Mouse (Mus musculus) embryonic facial prominence, embryonic 11.5 days (tissue): ENCODE results near the gene Osbpl9. TPM values are rescaled to one million over a fixed set of nuclear protein-coding genes. Genes with fewer than 3 reads are reported as not detected.

Experiments
- ATAC-seq: fragments of 200-750 bp; cut with Nextera tagmentation; replicated peaks from 2 replicates; pipeline ENCODE4 v1.8.0; 2017; ENCODE audit warnings: low read depth; ENCODE audit not compliant: insufficient number of reproducible peaks, low FRiP score, low TSS enrichment
- DNase-seq: peaks from one replicate; pipeline ENCODE4 v3.0.0-alpha.2; 2015; ENCODE audit warnings: low spot score
- H3K27ac ChIP-seq: fragments of 300-500 bp; sonication (generic); replicated peaks from 2 replicates; pipeline ENCODE4 v1.5.1; 2014; ENCODE audit warnings: mild to moderate bottlenecking, low read depth, low read length, control low read depth
- H3K27me3 ChIP-seq: fragments of 300-500 bp; sonication (generic); 2 replicates; pipeline ENCODE4 v1.6.1; 2014; ENCODE audit warnings: mild to moderate bottlenecking, low read length, moderate library complexity, mixed read lengths; ENCODE audit not compliant: control insufficient read depth, insufficient read depth
- H3K36me3 ChIP-seq: fragments of 300-500 bp; sonication (generic); replicated peaks from 2 replicates; pipeline ENCODE4 v1.6.1; 2014; ENCODE audit warnings: low read depth, mild to moderate bottlenecking, low read length, moderate library complexity, mixed read lengths; ENCODE audit not compliant: control insufficient read depth, insufficient read depth
- H3K4me1 ChIP-seq: fragments of 300-500 bp; sonication (generic); 2 replicates; pipeline ENCODE4 v1.6.1; 2014; ENCODE audit warnings: low read length, mixed read lengths; ENCODE audit not compliant: control insufficient read depth, insufficient read depth
- H3K4me2 ChIP-seq: fragments of 300-500 bp; sonication (generic); 2 replicates; pipeline ENCODE4 v1.6.1; 2014; ENCODE audit warnings: low read depth, mild to moderate bottlenecking, control low read depth, low read length, moderate library complexity
- H3K4me3 ChIP-seq: fragments of 300-500 bp; sonication (generic); 2 replicates; pipeline ENCODE4 v1.5.1; 2014; ENCODE audit warnings: low read depth, low read length, control low read depth
- H3K9ac ChIP-seq: fragments of 300-500 bp; sonication (generic); replicated peaks from 2 replicates; pipeline ENCODE4 v1.6.1; 2014; ENCODE audit warnings: mild to moderate bottlenecking, control low read depth, low read length
- H3K9me3 ChIP-seq: fragments of 300-500 bp; sonication (generic); replicated peaks from 2 replicates; pipeline ENCODE4 v1.6.1; 2016; ENCODE audit warnings: mild to moderate bottlenecking, low read length, inconsistent platforms, mixed read lengths; ENCODE audit not compliant: control insufficient read depth
- WGBS: fragments of 180-500 bp; shearing (Covaris S2); extraction: QIAGEN DNeasy Blood & Tissue Kit; methylation state at CpG from one replicate; pipeline ENCODE4 v1.1.7; 2014; 5-methylcytosine and 5-hydroxymethylcytosine counted together
- polyA plus RNA-seq: library from polyadenylated mRNA; unstranded; fragments of >200 nt; fragmentation: Nextera tagmentation; extraction: Ambion mirVana; gene quantifications from 2 replicates; pipeline ENCODE4 v1.2.1, GENCODE M21; 2014

Osbpl9 gene
- polyA plus RNA-seq, 1 experiment from 2014 or later: 81.0 TPM

- no peak for ATAC-seq
- no peaks in the 10 kb centered on the region for H3K4me1 ChIP-seq
Observed at GRCm38 (mm10) chr4:109122830-109123555, 79.1 kb downstream of the Osbpl9 start.

GRCm38 (mm10) chr4:109120735-109121134 lies 81.3 kb downstream of the Osbpl9 start:
- Histone ChIP-seq H3K4me3 (no peak overlapping the region), H3K4me1 (no peaks in the 10 kb centered on the region), H3K4me2 (no peak overlapping the region), H3K27me3 (no peaks in the 10 kb centered on the region), H3K9me3 (no peaks in the 10 kb centered on the region), H3K27ac (no peak overlapping the region), H3K36me3 (no peaks in the 10 kb centered on the region), H3K9ac (no peak overlapping the region)
- DNase-seq (no peak), ATAC-seq (no peak)
- WGBS: 85% methylated on average over 6 of the region's 6 CpGs

More at GRCm38 (mm10) chr4:109122830-109123555, 79.1 kb downstream of the Osbpl9 start:
- no peaks in the 10 kb centered on the region for H3K27me3 ChIP-seq
- WGBS: 78% methylated on average over 4 of the region's 4 CpGs
- DNase-seq: no peak
- H3K4me3 ChIP-seq: no peak overlapping the region
- no peak overlapping the region for H3K27ac ChIP-seq
- no peak overlapping the region for H3K9ac ChIP-seq
- H3K9me3 ChIP-seq: no peaks in the 10 kb centered on the region
- no peaks in the 10 kb centered on the region for H3K36me3 ChIP-seq
- H3K4me2 ChIP-seq: no peak overlapping the region

GRCm38 (mm10) chr4:109119641-109120125 lies 82.4 kb downstream of the Osbpl9 start:
- 78% methylated on average over 5 of the region's 5 CpGs for WGBS
- H3K9me3 ChIP-seq: no peaks in the 10 kb centered on the region
- H3K4me3 ChIP-seq: no peak overlapping the region
- DNase-seq (no peak), ATAC-seq (no peak)
- no peak overlapping the region for H3K4me2 ChIP-seq
- no peak overlapping the region for H3K27ac ChIP-seq
- H3K9ac ChIP-seq: no peak overlapping the region
- no peaks in the 10 kb centered on the region for H3K4me1 ChIP-seq
- H3K27me3 ChIP-seq: no peaks in the 10 kb centered on the region
- no peaks in the 10 kb centered on the region for H3K36me3 ChIP-seq

- Histone ChIP-seq H3K4me3 (peak overlapping the region; percentile 45), H3K9me3 (no peaks in the 10 kb centered on the region), H3K4me1 (no peaks in the 10 kb centered on the region), H3K4me2 (peak overlapping the region; percentile 59), H3K27ac (0 out of 2 replicates have a peak overlapping the region, but pooled peaks have one; percentile 25), H3K27me3 (no peaks in the 10 kb centered on the region), H3K36me3 (no peaks in the 10 kb centered on the region), H3K9ac (peak overlapping the region; percentile 57)
- ATAC-seq (peak; percentile 8; the same call in 1 of the 2 replicates), DNase-seq (peak; percentile 5)
- 5% methylated on average over 6 of the region's 6 CpGs for WGBS
Observed at GRCm38 (mm10) chr4:109118327-109118659, 83.8 kb downstream of the Osbpl9 start.

GRCm38 (mm10) chr4:109117596-109118326 lies 84.3 kb downstream of the Osbpl9 start:
- H3K27ac ChIP-seq: 0 out of 2 replicates have a peak overlapping the region, but pooled peaks have one; percentile 25
- H3K27me3 ChIP-seq: no peaks in the 10 kb centered on the region
- no peaks in the 10 kb centered on the region for H3K36me3 ChIP-seq
- under 1% methylated on average over 34 of the region's 46 CpGs for WGBS
- no peaks in the 10 kb centered on the region for H3K4me1 ChIP-seq
- H3K9ac ChIP-seq: peak overlapping the region; percentile 59
- ATAC-seq (peak; percentile 100), DNase-seq (peak; percentile 96)
- peak overlapping the region; percentile 59 for H3K4me2 ChIP-seq
- peak overlapping the region; percentile 45 for H3K4me3 ChIP-seq
- no peaks in the 10 kb centered on the region for H3K9me3 ChIP-seq

DNA sequence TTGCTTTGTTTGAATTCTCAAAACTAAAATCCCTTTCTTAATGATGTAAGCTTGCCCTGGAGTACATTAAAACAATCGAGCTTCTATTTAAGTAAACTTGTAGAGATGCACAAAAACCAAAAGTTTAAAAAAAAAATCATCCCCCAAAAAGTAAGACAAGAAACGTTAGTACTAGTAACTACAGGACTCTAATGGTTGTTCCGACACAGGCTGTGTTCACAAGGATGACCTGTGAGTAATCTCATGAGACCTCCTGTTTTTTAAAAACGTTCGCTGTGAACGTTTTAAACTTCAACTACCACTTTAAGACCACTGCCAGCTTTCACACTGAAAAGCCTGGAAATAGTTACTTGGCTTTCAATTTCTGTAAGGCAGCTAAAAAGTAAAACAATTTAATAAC lies 85.1 kb downstream of the Osbpl9 start:
- H3K4me1 ChIP-seq: no peaks in the 10 kb centered on the region
- H3K4me3 ChIP-seq: peak overlapping the region; percentile 45; the same call in 1 of the 2 replicates
- H3K9me3 ChIP-seq: no peaks in the 10 kb centered on the region
- ATAC-seq (no peak), DNase-seq (no peak)
- no peaks in the 10 kb centered on the region for H3K36me3 ChIP-seq
- no peak overlapping the region for H3K9ac ChIP-seq
- H3K27me3 ChIP-seq: no peaks in the 10 kb centered on the region
- no peak overlapping the region for H3K27ac ChIP-seq
- WGBS: 30% methylated on average over 6 of the region's 6 CpGs
- H3K4me2 ChIP-seq: no peak overlapping the region

GRCm38 (mm10) chr4:109116494-109116893 lies 85.6 kb downstream of the Osbpl9 start:
- Histone ChIP-seq H3K36me3 (no peaks in the 10 kb centered on the region), H3K9ac (no peak overlapping the region), H3K4me2 (no peak overlapping the region), H3K9me3 (no peaks in the 10 kb centered on the region), H3K27ac (no peak overlapping the region), H3K4me3 (no peak overlapping the region), H3K27me3 (no peaks in the 10 kb centered on the region), H3K4me1 (no peaks in the 10 kb centered on the region)
- 70% methylated on average over 3 of the region's 3 CpGs for WGBS
- ATAC-seq (no peak), DNase-seq (no peak)

- 86% methylated on average over 1 of the region's 1 CpGs for WGBS
- H3K27me3 ChIP-seq: no peaks in the 10 kb centered on the region
- no peak overlapping the region for H3K9ac ChIP-seq
- no peak overlapping the region for H3K4me3 ChIP-seq
- no peaks in the 10 kb centered on the region for H3K4me1 ChIP-seq
- DNase-seq (no peak), ATAC-seq (no peak)
- H3K27ac ChIP-seq: no peak overlapping the region
- no peaks in the 10 kb centered on the region for H3K36me3 ChIP-seq
- H3K4me2 ChIP-seq: no peak overlapping the region
- no peaks in the 10 kb centered on the region for H3K9me3 ChIP-seq
Observed at GRCm38 (mm10) chr4:109115742-109116141, 86.3 kb downstream of the Osbpl9 start.
